Mouse (Mus musculus): ENCODE measurements around the gene Phc3.

GRCm38 (mm10) chr3:30982924-30983536 lies 13.8 kb upstream of the Phc3 start:
- TF ChIP-seq EP300 (IDR thresholded peaks at IDR 0.05) (no peak), CTCF (IDR thresholded peaks at IDR 0.05) (no peak)

Data from lung, postnatal 0 days (tissue).